Mouse (Mus musculus): ENCODE results near the gene Ush1g.

Gene Ush1g

DNA sequence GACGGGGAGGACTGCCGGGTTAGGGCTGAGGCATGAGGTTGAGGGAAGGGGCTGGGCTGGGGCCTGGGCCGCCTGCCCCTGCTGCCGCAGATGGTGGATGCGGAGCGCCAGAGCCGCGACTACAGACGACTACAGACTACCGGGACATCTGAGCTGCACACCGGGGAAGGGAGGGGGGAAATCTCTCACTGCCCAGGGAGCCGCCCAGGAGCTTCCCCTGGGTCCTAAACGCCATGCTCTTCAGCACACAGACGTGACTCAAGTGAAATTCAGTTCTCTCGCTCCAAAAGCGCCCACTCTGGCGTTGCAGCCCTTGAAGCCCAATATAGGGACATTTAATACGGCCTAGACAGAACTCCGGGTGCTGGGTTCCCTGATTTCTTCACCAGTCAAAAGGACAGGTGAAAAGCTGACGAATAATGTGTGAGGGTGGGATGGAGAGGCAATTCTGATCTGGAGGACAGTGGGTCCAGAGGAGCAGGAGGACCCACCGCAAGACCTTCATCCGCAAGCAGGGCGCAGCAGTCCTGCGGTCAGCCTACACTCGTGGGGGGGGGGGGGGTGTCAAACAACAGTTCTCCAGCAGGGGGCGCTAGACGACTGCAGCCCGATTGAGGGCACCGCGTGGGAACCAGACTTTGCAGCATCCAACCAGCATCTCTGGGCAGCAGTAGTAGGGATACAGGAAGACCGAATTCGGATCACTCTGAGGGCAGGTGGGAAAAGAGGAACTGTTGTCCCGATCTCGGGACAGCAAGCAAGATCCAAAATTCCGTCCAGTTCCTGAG is at the start of gene Ush1g:
Gene Ush1g, minus strand, starts transcription at position 136 of the 788 bp plus-strand sequence.
- peak; percentile 88 for DNase-seq (ENCODE audit: low read depth, low spot score)

DNA sequence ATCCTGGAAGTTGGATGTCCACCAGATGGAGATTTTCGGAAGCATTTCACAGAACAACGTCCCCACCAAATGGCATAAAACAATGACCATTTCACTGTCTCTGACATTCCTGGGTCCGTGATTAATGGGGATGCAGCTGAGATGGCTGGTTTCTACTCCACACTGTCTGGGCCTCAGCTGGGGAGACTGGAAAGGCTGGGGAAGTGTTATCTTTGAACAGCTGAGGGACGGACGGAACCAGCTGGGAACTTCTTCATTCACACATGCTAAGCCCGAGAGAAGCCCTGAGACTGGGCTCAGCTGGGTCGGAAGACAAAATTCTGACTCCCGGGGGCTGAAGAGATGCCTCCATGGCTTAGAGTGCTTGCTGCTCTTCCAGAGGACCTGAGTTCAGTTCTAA is 49.5 kb upstream of the Ush1g start:
- no peak for DNase-seq (ENCODE audit: low read depth, low spot score)

DNA sequence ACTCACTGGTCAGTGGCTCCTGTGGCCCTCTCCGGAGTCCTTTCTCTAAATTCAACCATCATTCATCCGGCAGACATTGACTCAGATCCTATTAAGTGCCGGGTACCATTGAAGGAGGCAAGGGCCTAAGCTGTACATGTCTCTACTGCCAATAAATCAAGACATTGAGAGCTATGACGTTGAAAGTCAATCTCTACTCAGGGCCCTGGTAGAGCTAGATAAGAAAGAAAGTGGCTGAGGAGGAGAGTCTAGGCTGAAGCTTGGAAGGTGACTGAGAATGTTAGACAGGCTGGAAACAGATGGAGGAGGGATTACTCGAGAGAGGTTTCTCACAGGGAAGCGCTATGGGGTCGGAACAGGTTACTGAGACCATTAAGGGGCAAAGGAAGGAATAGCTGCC is 48.5 kb upstream of the Ush1g start:
- DNase-seq (ENCODE audit: low read depth, low spot score), result no peak

DNA sequence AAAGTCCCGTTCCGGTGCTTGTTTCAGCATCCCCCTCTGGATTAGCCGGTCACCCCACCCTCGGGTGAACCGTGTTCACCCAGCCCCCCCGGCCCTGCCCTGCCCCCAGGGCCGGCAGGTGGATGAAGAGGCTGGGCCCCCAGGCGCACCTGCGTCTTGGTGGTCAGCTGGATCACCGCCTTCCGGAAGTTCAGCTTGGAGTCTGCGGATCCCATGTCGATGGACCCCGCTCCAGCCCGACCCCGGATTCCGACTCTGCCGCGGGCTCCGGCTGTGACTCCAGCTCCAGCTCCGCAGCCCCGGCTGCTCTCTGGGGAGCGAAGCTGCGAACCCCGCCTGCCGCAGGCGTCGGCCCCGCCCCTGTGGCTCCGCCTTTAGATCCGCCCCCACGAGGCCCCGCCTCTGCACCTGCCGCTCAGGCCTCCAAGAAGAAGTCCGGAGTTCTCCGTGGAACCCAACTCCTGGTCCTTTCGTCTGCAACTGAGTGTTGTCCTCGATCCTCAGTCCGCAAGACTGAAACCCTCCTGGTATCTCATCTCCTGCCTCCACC is 45.6 kb upstream of the Ush1g start, which contains the start of gene Hid1:
Gene Hid1, minus strand, starts transcription at position 362 of the 550 bp plus-strand sequence.
- peak; percentile 95 for DNase-seq (ENCODE audit: low read depth, low spot score)

DNA sequence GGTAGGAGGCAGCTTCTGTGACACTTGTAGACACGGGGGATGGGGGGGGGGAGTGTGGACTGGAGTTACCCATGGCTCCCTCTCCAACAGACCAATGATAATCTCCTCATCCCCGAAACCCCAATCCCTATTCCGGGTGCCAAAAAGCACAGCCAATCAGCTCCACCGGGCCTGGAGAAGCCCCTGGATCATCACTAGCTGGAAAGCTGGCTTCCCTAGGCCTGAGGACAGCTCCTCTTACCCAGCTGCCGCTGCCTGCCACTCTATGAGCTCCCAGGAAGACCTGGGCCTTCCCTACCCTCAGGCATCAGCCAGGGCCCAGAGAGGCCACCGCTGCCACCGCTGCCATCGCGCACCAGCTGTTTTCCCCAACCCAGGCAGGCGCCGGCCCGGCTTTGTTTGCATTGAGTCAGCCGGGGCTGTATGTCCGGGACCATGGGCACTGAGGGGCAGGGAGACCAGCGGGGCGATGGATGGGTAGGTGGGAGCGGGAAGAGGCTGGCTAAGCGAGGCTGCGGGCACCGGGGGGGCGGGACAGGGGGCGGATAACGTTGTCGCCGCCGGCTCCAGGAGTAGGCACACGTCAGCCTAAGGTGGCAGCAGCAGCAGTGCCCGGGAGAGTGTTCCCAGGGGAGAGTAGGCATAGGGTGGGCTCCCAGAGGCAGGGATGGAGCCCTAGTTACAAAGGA is 45.0 kb upstream of the Ush1g start:
- peak; percentile 95 for DNase-seq (ENCODE audit: low read depth, low spot score)

DNA sequence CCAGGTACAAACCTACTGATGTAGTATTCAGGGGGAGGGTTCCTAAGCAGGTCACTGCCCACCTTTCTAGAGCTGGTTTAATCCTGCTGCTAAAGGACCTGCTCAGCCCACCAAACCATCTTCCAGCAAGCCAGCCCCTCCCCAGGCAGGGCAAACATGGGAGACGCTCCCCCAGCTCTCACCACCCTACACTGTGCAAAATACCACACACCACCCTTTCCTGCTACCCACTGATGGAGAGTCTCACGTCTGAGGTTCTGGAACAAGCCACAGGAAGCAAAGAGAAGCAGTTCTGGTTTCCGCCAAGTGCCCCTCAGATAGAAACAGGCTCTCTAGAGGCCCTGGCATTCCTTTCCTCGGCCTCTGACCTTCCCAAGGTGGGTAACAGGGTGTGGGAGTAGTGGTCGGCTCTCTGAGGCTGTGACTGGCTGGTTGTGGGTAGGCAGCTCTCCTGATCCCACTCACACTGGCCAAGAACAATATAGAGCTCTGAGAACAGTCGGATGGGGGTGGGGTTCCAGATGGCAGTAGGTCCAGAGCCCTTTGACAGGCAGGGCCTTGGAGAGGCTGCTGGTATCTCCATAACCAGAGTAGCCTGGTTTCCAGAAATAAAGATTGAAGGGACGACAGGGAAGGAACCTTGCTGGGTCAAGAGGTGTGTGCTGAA is 44.3 kb upstream of the Ush1g start:
- no peak for DNase-seq (ENCODE audit: low read depth, low spot score)

DNA sequence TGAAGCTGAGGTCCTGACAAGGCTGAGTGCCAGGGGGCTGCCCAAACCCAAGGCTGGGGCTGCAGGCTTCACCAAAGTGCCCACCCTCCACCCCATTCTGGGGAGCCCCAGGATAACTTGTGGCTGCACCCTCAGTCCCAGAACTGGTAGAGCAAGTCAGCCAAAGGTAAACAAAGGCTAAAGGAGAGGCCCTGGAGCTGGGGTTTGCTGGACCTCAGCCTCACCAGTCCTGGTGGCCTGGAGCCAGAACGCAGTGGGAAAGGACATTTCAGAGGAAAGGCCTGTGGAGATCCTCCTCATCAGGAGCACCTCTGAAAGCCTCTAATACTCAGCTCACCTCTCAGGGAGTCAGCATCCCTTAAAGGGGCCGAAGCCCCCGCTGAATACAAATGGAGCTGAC is 42.3 kb upstream of the Ush1g start:
- no peak for DNase-seq (ENCODE audit: low read depth, low spot score)

DNA sequence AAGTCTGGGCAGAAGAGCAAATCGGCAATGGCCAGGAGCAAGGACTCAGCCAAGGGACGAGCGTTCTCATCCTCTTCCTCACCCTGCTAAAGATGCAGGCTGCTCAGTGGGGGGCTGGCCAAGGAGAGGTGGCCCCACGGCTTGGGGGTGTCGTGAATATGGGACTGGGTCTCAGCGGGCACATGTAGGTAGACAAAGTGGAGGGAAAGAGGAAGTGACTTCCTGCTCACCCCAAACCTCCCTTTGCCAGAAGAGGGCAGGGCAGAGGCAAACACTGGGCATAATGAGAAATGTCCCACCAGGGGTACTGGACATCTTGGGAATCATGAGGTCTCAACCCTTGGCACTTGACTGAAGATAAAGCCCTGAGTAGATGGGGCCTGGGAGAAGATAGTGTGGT is 37.9 kb upstream of the Ush1g start:
- DNase-seq (ENCODE audit: low read depth, low spot score), result no peak

DNA sequence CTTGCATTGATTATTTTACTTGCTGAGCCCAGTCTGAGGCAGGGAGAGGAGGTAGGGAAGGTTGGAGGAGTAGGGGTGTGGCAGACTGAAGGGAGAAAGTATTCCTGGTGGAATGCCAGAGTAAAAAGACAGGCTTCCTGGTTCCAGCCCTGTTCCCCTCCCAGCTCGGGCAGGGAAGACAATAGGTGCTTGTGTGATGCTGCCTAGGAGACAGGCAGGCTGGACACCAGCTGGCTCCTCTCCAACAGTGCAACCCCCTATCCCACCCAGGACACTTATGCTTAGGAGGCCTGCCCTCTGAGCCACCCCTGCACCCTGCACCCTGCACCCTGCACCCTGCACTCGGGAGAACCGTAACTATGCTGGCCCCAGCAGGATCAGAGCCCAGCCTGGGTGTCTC is 37.5 kb upstream of the Ush1g start:
- peak; percentile 57 for DNase-seq (ENCODE audit: low read depth, low spot score)

DNA sequence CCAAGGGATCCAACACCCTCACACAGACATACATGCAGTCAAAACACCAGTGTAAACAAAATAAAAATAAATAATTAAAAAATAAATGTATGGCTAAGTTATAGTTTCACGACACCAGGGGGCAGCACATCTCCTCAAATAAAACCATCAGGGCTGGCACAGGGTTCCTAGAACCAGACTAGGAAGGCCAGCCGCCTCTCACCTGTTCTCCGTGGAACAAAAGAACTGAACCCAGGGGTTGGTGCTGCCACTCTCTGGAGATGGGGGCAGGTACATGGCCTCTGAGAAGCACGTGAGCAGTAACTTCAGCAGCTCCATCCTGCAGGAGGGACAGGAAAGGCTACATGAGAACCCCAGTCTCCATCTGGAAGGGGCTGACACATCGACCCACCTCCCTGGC is 36.6 kb upstream of the Ush1g start:
- peak; percentile 94 for DNase-seq (ENCODE audit: low read depth, low spot score)

DNA sequence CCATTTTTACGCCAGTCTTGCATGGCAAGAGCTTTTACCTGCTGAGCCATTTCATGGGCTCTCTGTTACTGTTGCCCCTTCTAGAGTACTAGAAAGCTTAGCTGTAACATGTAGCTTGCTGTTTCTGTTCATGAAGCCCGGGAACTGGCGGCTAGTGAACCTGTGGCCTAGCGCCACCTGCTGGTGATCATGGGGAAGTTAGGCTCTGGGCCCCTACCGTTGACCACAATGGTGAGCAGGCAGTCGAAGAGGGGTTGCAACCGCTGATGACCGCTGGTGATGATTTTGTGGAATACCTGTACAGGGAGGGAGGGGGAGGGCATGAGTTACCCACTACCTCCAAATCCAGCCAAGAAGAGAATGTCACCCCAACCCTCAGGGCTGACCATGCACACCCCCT is 32.3 kb upstream of the Ush1g start:
- peak; percentile 86 for DNase-seq (ENCODE audit: low read depth, low spot score)

DNA sequence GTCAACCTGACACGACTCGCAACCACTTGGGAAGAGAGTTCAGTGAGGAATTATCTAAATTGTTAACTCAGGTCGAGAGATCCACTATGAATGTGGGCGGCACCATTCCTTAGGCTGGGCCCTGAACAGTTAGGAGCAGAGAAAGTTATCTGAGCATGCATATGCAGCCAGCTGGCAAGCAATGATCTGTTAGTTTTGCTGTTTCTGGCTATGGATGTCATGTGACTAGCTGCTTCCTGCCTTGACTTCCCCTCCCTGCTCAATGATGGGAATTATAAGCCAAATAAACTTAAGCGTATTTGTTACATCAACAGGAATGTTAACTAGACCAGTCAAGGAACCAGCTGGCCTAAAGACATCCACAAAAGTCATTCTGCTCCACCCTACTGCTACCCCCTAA is 31.5 kb upstream of the Ush1g start:
- DNase-seq (ENCODE audit: low read depth, low spot score), result no peak

DNA sequence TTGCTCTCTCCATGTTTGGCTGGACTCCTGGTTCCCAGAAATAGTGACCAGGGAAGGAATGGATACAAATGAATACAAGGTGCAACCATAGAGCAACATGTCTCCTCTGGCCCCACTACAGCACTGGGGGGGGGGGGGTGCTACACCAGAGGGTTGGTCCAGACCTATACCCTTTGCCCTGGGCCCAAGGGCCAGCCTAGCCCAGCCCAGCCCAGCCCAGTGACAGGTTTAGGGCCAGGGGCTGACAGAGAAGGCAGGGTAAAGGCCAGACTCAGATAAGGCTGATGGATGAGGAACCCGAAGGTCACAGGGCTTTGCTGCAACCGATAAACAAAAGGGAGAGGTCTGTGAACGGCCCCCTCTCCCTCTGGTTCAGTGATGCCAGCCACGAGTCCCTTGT is 28.1 kb upstream of the Ush1g start:
- no peak for DNase-seq (ENCODE audit: low read depth, low spot score)

DNA sequence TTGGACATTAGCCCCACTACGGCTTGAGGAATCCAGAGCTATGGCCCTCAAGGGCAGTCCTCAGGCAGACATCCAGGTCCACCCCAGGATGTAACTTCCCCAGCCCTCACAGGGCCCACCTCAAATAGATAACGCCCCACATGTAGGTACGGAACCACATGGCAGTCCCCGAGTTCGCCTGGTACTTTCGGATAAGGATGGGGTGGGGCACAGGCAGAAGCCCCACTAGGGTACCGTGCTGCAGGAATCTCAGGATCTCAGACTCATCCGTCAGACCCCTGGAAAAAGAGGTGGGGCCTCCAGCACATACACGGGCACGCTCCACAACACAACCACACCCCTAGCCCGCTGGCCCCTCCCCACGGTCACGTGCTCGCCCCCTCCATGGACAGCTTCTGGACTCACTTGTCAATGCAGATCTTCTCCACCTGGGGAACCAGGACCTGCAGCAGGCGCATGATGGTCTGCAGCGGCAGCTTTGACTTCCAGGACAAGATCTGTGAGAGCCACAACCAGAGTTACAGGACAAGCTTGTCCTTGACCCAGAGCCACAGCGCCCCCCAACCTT is 26.9 kb upstream of the Ush1g start:
- no peak for DNase-seq (ENCODE audit: low read depth, low spot score)

DNA sequence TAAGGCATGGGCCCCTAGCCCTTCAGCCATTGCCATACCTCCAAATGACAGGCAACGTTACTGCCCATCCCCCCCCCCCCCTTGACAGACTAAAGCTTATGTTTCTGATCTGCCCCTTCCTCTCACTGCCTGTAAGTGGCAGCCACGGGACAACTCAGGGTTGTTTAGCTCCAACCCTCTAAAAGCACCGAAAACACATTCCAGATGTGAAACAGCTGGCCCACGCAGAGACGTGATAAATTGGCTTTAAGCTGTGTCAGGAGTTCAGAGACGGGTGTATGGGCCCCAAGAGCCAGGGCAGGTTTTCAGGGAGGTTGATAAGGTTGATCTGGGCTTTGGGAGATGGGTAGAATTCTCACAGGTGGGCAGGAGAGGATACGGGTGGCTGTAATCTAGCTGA is 23.7 kb upstream of the Ush1g start:
- no peak for DNase-seq (ENCODE audit: low read depth, low spot score)

DNA sequence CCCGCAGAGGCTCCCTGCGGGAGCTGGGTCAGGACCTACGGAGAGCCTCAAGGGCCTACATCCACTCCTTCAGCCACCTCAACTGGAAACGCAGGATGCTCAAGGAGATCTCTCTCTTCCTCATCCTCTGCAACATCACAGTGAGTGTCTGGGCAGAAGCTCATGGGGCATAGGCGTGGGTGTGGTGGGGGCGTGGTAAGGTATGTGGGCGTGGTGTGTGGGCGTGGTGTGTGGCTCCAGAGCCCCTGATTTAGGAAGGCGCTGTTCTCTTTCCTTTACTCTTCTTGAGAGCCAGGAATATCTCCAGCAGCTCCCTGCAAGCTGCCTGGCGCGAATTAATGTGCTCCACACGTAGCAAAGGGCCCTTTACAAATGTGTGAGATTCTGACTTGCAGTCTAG is 23.1 kb upstream of the Ush1g start:
- DNase-seq (ENCODE audit: low read depth, low spot score), result peak; percentile 39

DNA sequence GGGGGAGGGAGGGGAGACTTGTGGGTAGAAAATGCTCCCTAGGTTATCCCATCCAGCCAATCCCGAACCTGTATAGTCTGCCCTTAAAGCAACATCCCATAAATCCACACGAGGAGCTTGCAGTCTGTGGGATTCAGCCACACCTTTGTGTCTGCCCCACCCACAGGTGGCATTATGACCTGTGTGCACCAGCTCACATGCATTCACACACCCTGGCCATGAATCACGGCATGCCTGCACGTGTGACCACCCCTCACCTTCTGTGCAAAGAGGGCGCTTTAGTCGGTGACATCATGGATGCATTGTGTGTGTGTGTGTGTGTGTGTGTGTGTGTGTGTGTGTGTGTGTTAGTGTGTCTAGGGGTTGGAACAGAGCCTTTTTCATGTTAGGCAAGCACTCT is 20.0 kb upstream of the Ush1g start:
- no peak for DNase-seq (ENCODE audit: low read depth, low spot score)

DNA sequence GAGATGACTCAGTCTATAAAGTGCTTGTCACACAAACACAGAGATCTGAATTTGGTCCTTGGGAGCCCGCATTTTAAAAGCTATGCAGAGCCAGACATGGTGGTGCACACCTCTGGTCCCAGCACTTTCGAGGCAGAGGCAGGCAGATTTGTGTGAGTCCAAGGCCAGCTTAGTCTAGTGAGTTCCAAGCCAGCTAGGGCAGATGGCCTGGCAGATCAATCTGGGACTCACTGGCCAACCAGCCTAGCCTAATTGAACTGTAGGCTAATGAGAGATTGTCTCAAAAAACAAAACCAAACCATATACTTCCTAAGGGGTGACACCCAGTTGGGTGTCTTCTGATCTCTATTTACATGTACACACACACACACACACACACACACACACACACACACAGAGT is 19.4 kb upstream of the Ush1g start:
- DNase-seq (ENCODE audit: low read depth, low spot score), result peak; percentile 34

DNA sequence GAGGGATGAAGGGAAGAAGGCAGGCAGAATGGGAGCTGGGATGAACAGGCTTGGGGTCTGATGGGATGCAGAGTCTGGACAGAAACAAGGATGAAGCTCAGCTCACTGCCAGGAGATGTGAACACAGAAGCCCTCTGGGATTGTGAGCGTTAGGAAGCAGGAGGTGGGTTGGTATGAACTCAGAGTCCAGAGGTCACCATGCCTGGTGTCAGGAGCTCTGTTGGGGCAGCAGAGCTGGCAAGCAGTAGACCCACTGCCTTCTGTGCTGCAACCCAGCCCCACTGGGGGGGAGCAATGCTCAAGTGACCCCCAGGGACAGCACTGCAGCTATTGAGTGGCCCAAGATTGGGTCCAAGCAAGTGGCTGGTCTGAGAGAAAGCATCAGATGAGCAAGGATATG is 16.0 kb upstream of the Ush1g start:
- no peak for DNase-seq (ENCODE audit: low read depth, low spot score)

DNA sequence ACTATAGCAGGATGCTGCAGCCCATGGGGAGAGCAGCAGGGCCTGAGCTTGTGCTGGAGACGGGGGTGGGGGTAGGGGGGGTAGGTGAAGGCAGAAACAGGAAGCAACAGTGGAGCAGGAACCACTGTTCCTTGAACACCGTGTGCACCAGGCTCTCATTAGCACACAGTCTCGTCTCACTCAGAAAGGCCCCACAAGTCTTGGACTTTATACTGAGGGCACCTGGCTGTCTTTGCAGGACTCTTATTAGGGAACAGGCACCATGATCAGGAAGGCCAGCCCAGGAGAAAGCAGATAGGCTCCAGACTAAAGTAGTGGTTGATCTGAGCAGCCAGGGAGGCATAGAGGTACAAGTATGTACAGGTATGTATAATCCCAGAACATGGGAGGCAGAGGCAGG is 15.5 kb upstream of the Ush1g start:
- no peak for DNase-seq (ENCODE audit: low read depth, low spot score)

DNA sequence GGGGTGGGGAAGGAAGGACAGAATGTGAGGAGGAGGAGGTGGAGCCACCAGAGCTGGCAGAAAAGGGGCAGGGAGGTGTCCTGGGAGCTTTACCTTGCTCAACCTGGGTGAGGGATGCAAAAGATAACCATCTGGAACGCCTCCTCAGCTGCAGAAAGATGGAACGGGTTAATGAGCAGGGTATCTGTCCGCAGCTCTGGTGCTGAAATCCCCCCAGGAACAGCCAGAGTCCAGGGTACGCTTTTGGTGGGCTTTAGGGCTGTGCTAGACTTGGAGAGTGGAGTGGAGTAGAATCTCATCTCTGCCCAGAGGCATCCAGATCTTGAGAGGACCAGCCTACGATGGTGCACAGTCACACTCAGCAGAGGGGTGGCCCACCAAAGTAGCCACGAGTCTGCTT is 14.3 kb upstream of the Ush1g start:
- no peak for DNase-seq (ENCODE audit: low read depth, low spot score)

DNA sequence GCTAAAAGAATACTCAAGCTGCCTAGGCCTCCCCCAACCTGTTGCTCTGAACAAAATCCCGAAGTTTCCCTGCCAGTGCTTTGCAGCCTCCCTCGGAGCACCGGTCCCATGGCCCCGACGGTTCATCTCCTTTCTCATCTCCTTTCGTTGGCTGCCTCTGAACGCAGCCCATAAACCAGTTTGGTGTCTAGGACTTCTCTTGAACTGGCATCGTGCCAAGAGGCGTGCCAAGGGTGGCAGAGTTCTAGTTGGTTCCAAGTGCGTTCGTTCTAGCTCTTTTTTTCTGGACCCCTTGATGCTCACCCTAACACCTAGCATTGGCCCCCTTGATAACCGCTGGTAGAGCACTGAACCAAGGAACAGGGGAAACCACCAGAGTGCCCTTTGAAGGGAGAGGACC is 13.4 kb upstream of the Ush1g start:
- no peak for DNase-seq (ENCODE audit: low read depth, low spot score)
